Mouse (Mus musculus) stomach, postnatal 0 days (tissue): ENCODE measurements around the gene Tnp1.

Experiments used
- CTCF ChIP-seq: IDR thresholded peaks from 2 replicates; pipeline ENCODE4 v1.5.1; 2016; ENCODE audit warnings: antibody characterized with exemption, low read depth, mild to moderate bottlenecking, moderate library complexity
- EP300 ChIP-seq: optimal IDR thresholded peaks from 2 replicates; pipeline ENCODE3; 2016; ENCODE audit warnings: antibody characterized with exemption

DNA sequence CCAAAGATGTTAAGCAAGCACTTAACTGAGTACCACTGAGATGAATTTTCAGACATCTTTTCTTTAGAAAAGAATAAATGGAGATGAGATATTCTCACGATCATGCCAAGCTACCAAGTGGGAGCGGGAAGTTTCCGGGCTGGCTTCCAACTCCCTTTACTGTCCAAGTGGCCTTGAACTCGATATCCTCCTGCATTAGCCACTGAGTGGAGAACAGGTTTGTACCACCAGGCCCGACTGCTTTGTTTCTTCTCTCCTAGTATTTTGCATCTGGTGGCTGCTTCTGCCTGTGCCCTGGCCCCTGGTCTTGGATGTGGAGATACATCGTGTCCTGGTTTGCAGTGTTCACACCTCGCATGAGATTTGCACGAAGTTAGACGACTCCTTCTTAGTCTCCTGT, 45.2 kb downstream of the Tnp1 start:
- TF ChIP-seq CTCF (no peak), EP300 (no peak)
